Mouse (Mus musculus): ENCODE data around the gene Tmem120b. TPM values are rescaled to one million over a fixed set of nuclear protein-coding genes. Genes with fewer than 3 reads are reported as not detected.

The Tmem120b gene
- polyA plus RNA-seq, 1 experiment from 2014 or later, result 26.1 TPM

GRCm38 (mm10) chr5:123138953-123139721 lies 70.9 kb downstream of the Tmem120b start:
- H3K9ac ChIP-seq (ENCODE audit: low read depth, low read length), result peak overlapping the region; percentile 100
- peaks cover 5% of the 10 kb centered on the region for H3K36me3 ChIP-seq (ENCODE audit: control insufficient read depth, insufficient read depth)
- H3K4me1 ChIP-seq (ENCODE audit: control insufficient read depth, low read depth, low read length), result peaks cover 59% of the 10 kb centered on the region
- no peaks in the 10 kb centered on the region for H3K27me3 ChIP-seq (ENCODE audit: control insufficient read depth, insufficient read depth, low read depth, low read length)
- H3K4me3 ChIP-seq (ENCODE audit: low read depth, low read length), result peak overlapping the region; percentile 85
- H3K4me2 ChIP-seq (ENCODE audit: low read depth, low read length), result peak overlapping the region; percentile 98
- H3K27ac ChIP-seq (ENCODE audit: low read length), result peak overlapping the region; percentile 100
- peak; percentile 9; the same call in 1 of the 2 replicates for ATAC-seq (ENCODE audit: low read depth)
- under 1% methylated on average over 39 of the region's 39 CpGs for WGBS (ENCODE audit: insufficient replicate concordance)
- H3K9me3 ChIP-seq (replicated peaks; ENCODE audit: control insufficient read depth, low read length), result no peaks in the 10 kb centered on the region

DNA sequence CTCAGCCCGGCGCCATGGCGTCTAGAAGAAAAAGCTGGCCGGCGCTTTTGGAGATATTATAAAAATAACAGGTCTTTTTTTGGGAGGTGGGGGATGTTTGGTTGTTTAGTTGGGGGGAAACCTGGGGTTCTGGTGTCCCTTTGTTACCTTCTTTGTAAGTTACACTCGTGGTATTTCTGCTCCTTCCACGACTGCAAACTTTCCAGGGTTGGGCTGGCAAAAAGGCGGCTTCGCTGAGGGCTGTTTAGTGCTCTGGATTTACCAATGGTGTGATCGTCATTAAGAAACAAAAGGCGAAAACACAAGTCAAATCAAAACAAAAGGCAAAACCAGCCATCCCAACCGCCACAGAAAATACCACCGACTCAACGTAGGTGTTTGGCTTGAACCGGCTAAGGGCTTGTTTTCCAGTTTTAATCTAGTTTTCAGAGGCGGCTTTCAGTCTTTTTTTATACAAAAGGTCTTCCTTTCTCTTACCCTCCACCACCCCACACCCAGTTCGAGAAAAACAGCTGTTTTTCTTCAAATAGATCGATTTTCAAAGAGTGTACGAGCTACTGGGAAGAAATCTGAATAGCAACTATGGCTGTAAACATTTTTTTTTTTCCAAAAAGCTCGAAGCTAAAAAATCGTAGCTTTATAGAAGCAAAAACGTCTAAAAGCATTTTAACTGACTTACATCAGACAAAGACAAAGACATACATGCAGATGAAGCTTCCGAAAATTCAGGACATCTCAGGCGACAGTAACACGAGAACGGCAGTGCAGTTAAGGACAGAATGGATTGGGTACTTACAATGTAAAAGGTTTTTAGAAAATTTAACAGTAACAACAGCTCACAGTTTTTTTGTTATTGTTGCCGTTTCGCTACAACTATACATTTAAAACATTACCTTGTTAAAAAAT lies 71.8 kb downstream of the Tmem120b start:
- no peaks in the 10 kb centered on the region for H3K27me3 ChIP-seq (ENCODE audit: control insufficient read depth, insufficient read depth, low read depth, low read length)
- peak overlapping the region; percentile 100 for H3K9ac ChIP-seq (ENCODE audit: low read depth, low read length)
- H3K4me3 ChIP-seq (ENCODE audit: low read depth, low read length), result peak overlapping the region; percentile 85
- no peak for ATAC-seq (ENCODE audit: low read depth)
- 2% methylated on average over 28 of the region's 28 CpGs for WGBS (ENCODE audit: insufficient replicate concordance)
- no peaks in the 10 kb centered on the region for H3K36me3 ChIP-seq (ENCODE audit: control insufficient read depth, insufficient read depth)
- peaks cover 59% of the 10 kb centered on the region for H3K4me1 ChIP-seq (ENCODE audit: control insufficient read depth, low read depth, low read length)
- H3K27ac ChIP-seq (ENCODE audit: low read length), result peak overlapping the region; percentile 100
- H3K4me2 ChIP-seq (ENCODE audit: low read depth, low read length), result peak overlapping the region; percentile 98
- no peaks in the 10 kb centered on the region for H3K9me3 ChIP-seq (replicated peaks; ENCODE audit: control insufficient read depth, low read length)

DNA sequence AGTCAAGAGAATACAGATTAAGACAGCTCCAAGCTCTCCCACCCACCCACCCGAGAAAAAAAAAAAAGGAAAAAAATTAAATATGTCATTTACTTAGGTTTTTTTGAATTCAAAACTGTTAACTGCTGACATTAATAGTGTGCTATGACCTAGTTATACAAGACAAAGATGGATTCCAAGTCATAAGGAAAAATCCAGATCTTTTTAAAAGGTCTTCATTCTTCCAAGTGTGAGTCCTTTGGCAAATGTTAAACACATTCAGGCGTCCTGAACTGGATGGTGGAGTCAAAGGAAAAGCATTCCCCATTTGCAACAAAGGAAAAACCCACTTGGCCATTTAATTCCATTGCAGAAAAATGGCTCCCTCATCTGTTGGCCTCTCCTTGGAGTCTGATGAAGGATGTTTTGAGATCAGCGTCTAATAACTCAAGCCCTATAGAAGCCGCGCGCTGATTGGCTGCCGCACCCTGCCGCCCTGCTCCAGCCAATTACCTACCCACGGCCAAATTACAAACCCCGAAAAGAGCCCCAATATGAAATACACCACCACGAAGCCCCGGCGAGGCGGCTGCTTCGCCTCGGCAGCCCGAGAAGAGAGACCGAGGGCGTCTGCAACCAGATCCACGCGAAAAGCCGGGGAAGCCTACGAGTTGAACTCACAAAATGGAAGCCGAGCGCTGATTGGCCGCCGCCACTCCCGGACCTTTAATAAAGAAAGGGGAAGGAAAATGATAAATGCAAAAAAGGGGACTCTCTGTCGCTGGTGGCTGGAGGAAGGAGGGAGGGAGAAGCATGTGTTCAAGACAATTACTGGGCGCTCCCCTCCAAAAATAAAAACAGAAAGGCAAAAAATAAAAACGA lies 72.7 kb downstream of the Tmem120b start:
- Histone ChIP-seq H3K36me3 (ENCODE audit: control insufficient read depth, insufficient read depth) (no peaks in the 10 kb centered on the region), H3K4me3 (ENCODE audit: low read depth, low read length) (peak overlapping the region; percentile 91), H3K4me1 (ENCODE audit: control insufficient read depth, low read depth, low read length) (peaks cover 58% of the 10 kb centered on the region), H3K27ac (ENCODE audit: low read length) (peak overlapping the region; percentile 98), H3K9me3 (replicated peaks; ENCODE audit: control insufficient read depth, low read length) (no peaks in the 10 kb centered on the region), H3K4me2 (ENCODE audit: low read depth, low read length) (peak overlapping the region; percentile 100), H3K27me3 (ENCODE audit: control insufficient read depth, insufficient read depth, low read depth, low read length) (no peaks in the 10 kb centered on the region), H3K9ac (ENCODE audit: low read depth, low read length) (peak overlapping the region; percentile 98)
- ATAC-seq (ENCODE audit: low read depth), result peak; percentile 50
- under 1% methylated on average over 31 of the region's 31 CpGs for WGBS (ENCODE audit: insufficient replicate concordance)

DNA sequence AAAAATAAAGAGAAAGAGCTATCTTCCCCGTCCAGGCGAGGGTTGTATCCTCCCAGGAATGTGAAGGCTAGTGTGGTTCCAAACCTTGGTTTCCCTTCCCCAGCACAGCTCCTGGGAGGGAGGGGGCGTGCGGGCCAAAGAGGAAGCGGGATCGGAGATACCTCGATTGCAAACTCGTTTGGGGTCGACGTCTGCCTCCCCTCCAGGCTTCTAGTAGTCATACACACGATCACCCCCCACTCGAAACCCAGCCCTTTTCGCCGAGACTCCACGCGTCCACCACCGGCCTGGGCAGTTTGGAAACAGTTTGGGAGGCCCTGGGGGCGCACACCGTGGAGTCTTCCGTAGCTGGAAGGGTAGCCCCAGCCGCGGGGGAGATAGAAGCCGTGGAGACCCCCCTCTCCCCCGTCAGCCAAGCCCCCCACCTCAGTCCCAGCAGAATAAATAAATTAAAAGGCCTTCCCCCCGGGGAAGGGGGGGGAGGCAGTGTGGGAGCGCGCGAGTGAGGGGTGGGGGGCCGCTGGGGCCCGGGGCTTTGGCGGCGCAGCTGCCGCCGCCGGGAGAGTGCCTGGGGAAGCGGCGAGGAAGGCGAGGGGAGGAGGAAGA lies 73.4 kb downstream of the Tmem120b start:
- peak overlapping the region; percentile 98 for H3K27ac ChIP-seq (ENCODE audit: low read length)
- peak overlapping the region; percentile 98 for H3K9ac ChIP-seq (ENCODE audit: low read depth, low read length)
- peaks cover 56% of the 10 kb centered on the region for H3K4me1 ChIP-seq (ENCODE audit: control insufficient read depth, low read depth, low read length)
- H3K27me3 ChIP-seq (ENCODE audit: control insufficient read depth, insufficient read depth, low read depth, low read length), result no peaks in the 10 kb centered on the region
- peaks cover 4% of the 10 kb centered on the region for H3K36me3 ChIP-seq (ENCODE audit: control insufficient read depth, insufficient read depth)
- no peak for ATAC-seq (ENCODE audit: low read depth)
- WGBS (ENCODE audit: insufficient replicate concordance), result under 1% methylated on average over 25 of the region's 38 CpGs
- peak overlapping the region; percentile 91 for H3K4me3 ChIP-seq (ENCODE audit: low read depth, low read length)
- H3K4me2 ChIP-seq (ENCODE audit: low read depth, low read length), result peak overlapping the region; percentile 100
- H3K9me3 ChIP-seq (replicated peaks; ENCODE audit: control insufficient read depth, low read length), result no peaks in the 10 kb centered on the region

GRCm38 (mm10) chr5:123142161-123143157 lies 74.2 kb downstream of the Tmem120b start, which contains the start of gene Setd1b:
Gene Setd1b, plus strand, starts transcription at chr5:123142193.
- peak; percentile 41 for ATAC-seq (ENCODE audit: low read depth)
- Histone ChIP-seq H3K4me2 (ENCODE audit: low read depth, low read length) (peak within 1 kb of the TSS; percentile 100), H3K9ac (ENCODE audit: low read depth, low read length) (peak within 1 kb of the TSS; percentile 98), H3K27ac (ENCODE audit: low read length) (peak within 1 kb of the TSS; percentile 98), H3K4me3 (ENCODE audit: low read depth, low read length) (peak within 1 kb of the TSS; percentile 91), H3K4me1 (ENCODE audit: control insufficient read depth, low read depth, low read length) (peaks cover 48% of the 10 kb centered on the region), H3K27me3 (ENCODE audit: control insufficient read depth, insufficient read depth, low read depth, low read length) (no peaks in the 10 kb centered on the region), H3K9me3 (replicated peaks; ENCODE audit: control insufficient read depth, low read length) (no peaks in the 10 kb centered on the region), H3K36me3 (ENCODE audit: control insufficient read depth, insufficient read depth) (peaks cover 12% of the 10 kb centered on the region)
- under 1% methylated on average over 86 of the region's 103 CpGs for WGBS (ENCODE audit: insufficient replicate concordance)

- Histone ChIP-seq H3K4me1 (ENCODE audit: control insufficient read depth, low read depth, low read length) (peaks cover 44% of the 10 kb centered on the region), H3K4me2 (ENCODE audit: low read depth, low read length) (peak overlapping the region; percentile 100), H3K4me3 (ENCODE audit: low read depth, low read length) (peak overlapping the region; percentile 91), H3K27ac (ENCODE audit: low read length) (peak overlapping the region; percentile 98), H3K9me3 (replicated peaks; ENCODE audit: control insufficient read depth, low read length) (no peaks in the 10 kb centered on the region), H3K27me3 (ENCODE audit: control insufficient read depth, insufficient read depth, low read depth, low read length) (no peaks in the 10 kb centered on the region), H3K36me3 (ENCODE audit: control insufficient read depth, insufficient read depth) (peaks cover 22% of the 10 kb centered on the region), H3K9ac (ENCODE audit: low read depth, low read length) (peak overlapping the region; percentile 98)
- no peak for ATAC-seq (ENCODE audit: low read depth)
- 3% methylated on average over 24 of the region's 24 CpGs for WGBS (ENCODE audit: insufficient replicate concordance)
Observed at GRCm38 (mm10) chr5:123143251-123143970, 75.2 kb downstream of the Tmem120b start.
